17 mouse cellular contexts compared by ENCODE assay signal in genomic region chr1:106627241-106627640, GRCm38 (mm10).
DNase-seq lines count a peak whose midpoint lies in the region; ATAC-seq and TF ChIP-seq lines count a peak whose summit lies in the region.
"Had no signal": no experiment of that assay in that cellular context is flagged by ENCODE, and none has a peak within 500 bp of the region (broad histone marks: within the 10 kb centered on the region; RNA-seq: fewer than 3 reads in every experiment).

No protein-coding gene starts in this region.

- TF ChIP-seq EP300 in liver, postnatal 0 days (IDR thresholded peaks at IDR 0.05; ENCODE audit: low read depth), result no peak

- TF ChIP-seq POLR2A in liver, adult 2 months (IDR thresholded peaks at IDR 0.05; ENCODE audit: extremely low read depth, insufficient read depth, low read length), result no peak

- 90% methylated on average over 5 of the region's 5 CpGs for WGBS in liver, adult 2 months
- 44% methylated on average over 5 of the region's 5 CpGs for WGBS in liver, embryonic 11.5 days
- WGBS in liver, postnatal 0 days (ENCODE audit: insufficient replicate concordance), result 30% methylated on average over 5 of the region's 5 CpGs
- WGBS in forebrain, embryonic 13.5 days, result 90% methylated on average over 5 of the region's 5 CpGs

- TF ChIP-seq CTCF in liver, adult 2 months (IDR thresholded peaks at IDR 0.05; ENCODE audit: low read depth, low read length), result no peak
- no peak for TF ChIP-seq CTCF in liver, postnatal 0 days (IDR thresholded peaks at IDR 0.05; ENCODE audit: low read depth)

- H3K79me2 ChIP-seq in liver, adult 2 months (ENCODE audit: control insufficient read depth, insufficient read depth, low read length), result no peaks in the 10 kb centered on the region

- no peak overlapping the region for H3K4me3 ChIP-seq in liver, adult 2 months (ENCODE audit: insufficient read depth, low read depth, low read length)
- no peak overlapping the region for H3K4me3 ChIP-seq in liver, embryonic 11.5 days (ENCODE audit: low read depth, low read length)
- H3K4me3 ChIP-seq in liver, postnatal 0 days (ENCODE audit: low read depth, low read length), result no peak overlapping the region
- no peak overlapping the region for H3K4me3 ChIP-seq in forebrain, embryonic 13.5 days
- H3K4me3 ChIP-seq: embryonic facial prominence, embryonic 12.5 days; heart, embryonic 13.5 days; neural tube, embryonic 12.5 days had no signal

- no peak overlapping the region for H3K9ac ChIP-seq in liver, adult 2 months (ENCODE audit: low read depth, low read length)
- no peak overlapping the region for H3K9ac ChIP-seq in liver, embryonic 11.5 days (ENCODE audit: low read depth, low read length)
- H3K9ac ChIP-seq in liver, postnatal 0 days (replicated peaks), result no peak overlapping the region
- no peak overlapping the region for H3K9ac ChIP-seq in forebrain, embryonic 13.5 days
- H3K9ac ChIP-seq: embryonic facial prominence, embryonic 12.5 days; heart, embryonic 13.5 days; neural tube, embryonic 12.5 days had no signal

- DNase-seq in liver, adult 2 months (ENCODE audit: extremely low read depth, low read depth, low spot score), result peak; percentile 40
- DNase-seq in liver, embryonic 11.5 days (ENCODE audit: low spot score), result no peak
- DNase-seq in NIH3T3 (ENCODE audit: low read depth), result peak; percentile 17
- DNase-seq in liver, postnatal 0 days, result peak; percentile 19
- no peak for DNase-seq in layer of hippocampus, postnatal 14 days (ENCODE audit: low spot score in 2 of 2)
- no peak for DNase-seq in cerebellum, postnatal 36 days
- DNase-seq: adrenal gland, adult 2 months; cerebellum, adult 18-20 months; kidney, postnatal 4 days; left cerebral cortex, postnatal 4 days; right cerebral cortex, postnatal 25 days had no signal

- H3K4me2 ChIP-seq in liver, embryonic 11.5 days, result no peak overlapping the region
- H3K4me2 ChIP-seq in liver, postnatal 0 days (ENCODE audit: low read depth, low read length), result no peak overlapping the region
- no peak overlapping the region for H3K4me2 ChIP-seq in forebrain, embryonic 13.5 days
- H3K4me2 ChIP-seq: embryonic facial prominence, embryonic 12.5 days; heart, embryonic 13.5 days; neural tube, embryonic 12.5 days had no signal

- H3K4me1 ChIP-seq in liver, adult 2 months (ENCODE audit: control insufficient read depth, insufficient read depth, low read length), result no peaks in the 10 kb centered on the region; the same call in 1 of the 2 replicates
- H3K4me1 ChIP-seq in liver, embryonic 11.5 days (replicated peaks; ENCODE audit: control insufficient read depth, insufficient read depth, low read length), result peaks cover 12% of the 10 kb centered on the region
- H3K4me1 ChIP-seq in liver, postnatal 0 days (ENCODE audit: insufficient read depth), result 0 out of 2 replicates have a peak, but pooled peaks cover 7% of the 10 kb centered on the region
- H3K4me1 ChIP-seq in forebrain, embryonic 13.5 days, result peaks cover 23% of the 10 kb centered on the region

- no peak overlapping the region for H3K27ac ChIP-seq in liver, adult 2 months (replicated peaks; ENCODE audit: insufficient read depth, low read depth, low read length)
- no peak overlapping the region for H3K27ac ChIP-seq in liver, embryonic 11.5 days (ENCODE audit: low read depth, low read length)
- H3K27ac ChIP-seq in liver, postnatal 0 days (ENCODE audit: low read depth), result no peak overlapping the region
- H3K27ac ChIP-seq in forebrain, embryonic 13.5 days, result no peak overlapping the region
- H3K27ac ChIP-seq: embryonic facial prominence, embryonic 12.5 days; heart, embryonic 13.5 days; neural tube, embryonic 12.5 days had no signal

- no peaks in the 10 kb centered on the region for H3K27me3 ChIP-seq in liver, adult 2 months (ENCODE audit: control insufficient read depth, insufficient read depth, low read length)
- H3K27me3 ChIP-seq in liver, embryonic 11.5 days (replicated peaks; ENCODE audit: control insufficient read depth, insufficient read depth, low read length), result no peaks in the 10 kb centered on the region
- H3K27me3 ChIP-seq in liver, postnatal 0 days (ENCODE audit: insufficient read depth, low read length), result no peaks in the 10 kb centered on the region
- no peaks in the 10 kb centered on the region for H3K27me3 ChIP-seq in forebrain, embryonic 13.5 days
- H3K27me3 ChIP-seq: embryonic facial prominence, embryonic 12.5 days; heart, embryonic 13.5 days; neural tube, embryonic 12.5 days had no signal

- no peaks in the 10 kb centered on the region for H3K36me3 ChIP-seq in liver, adult 2 months (ENCODE audit: control insufficient read depth, insufficient read depth, low read length)
- no peaks in the 10 kb centered on the region for H3K36me3 ChIP-seq in liver, embryonic 11.5 days (ENCODE audit: control insufficient read depth, insufficient read depth, low read length)
- H3K36me3 ChIP-seq in liver, postnatal 0 days (replicated peaks; ENCODE audit: insufficient read depth, low read length), result no peaks in the 10 kb centered on the region
- H3K36me3 ChIP-seq in forebrain, embryonic 13.5 days (ENCODE audit: poor library complexity, severe bottlenecking), result no peaks in the 10 kb centered on the region
- H3K36me3 ChIP-seq: embryonic facial prominence, embryonic 12.5 days; heart, embryonic 13.5 days; neural tube, embryonic 12.5 days had no signal

- no peaks in the 10 kb centered on the region for H3K9me3 ChIP-seq in liver, embryonic 11.5 days (ENCODE audit: control insufficient read depth, low read length)
- no peaks in the 10 kb centered on the region for H3K9me3 ChIP-seq in liver, postnatal 0 days (ENCODE audit: low read length)
- no peaks in the 10 kb centered on the region for H3K9me3 ChIP-seq in forebrain, embryonic 13.5 days (replicated peaks)
- H3K9me3 ChIP-seq: embryonic facial prominence, embryonic 12.5 days; heart, embryonic 13.5 days; neural tube, embryonic 12.5 days had no signal

- ATAC-seq in liver, embryonic 11.5 days (replicated peaks; ENCODE audit: low FRiP score), result no peak
- ATAC-seq in liver, postnatal 0 days, result peak; percentile 22
- ATAC-seq in neutrophil, adult 5-6 weeks (ENCODE audit: extremely low read depth, insufficient number of reproducible peaks, low FRiP score, poor library complexity, severe bottlenecking), result peak; percentile 74
- ATAC-seq in forebrain, embryonic 13.5 days, result no peak
- ATAC-seq: forebrain, embryonic 14.5 days had no signal

Comparison
In these comparisons a context has a peak if more than half of its experiments do, and no peak if none do; other contexts are left out.
1. DNase-seq: peak in liver, adult 2 months (single experiment), NIH3T3 (single experiment) and liver, postnatal 0 days (single experiment); none in liver, embryonic 11.5 days (single experiment), layer of hippocampus, postnatal 14 days (0 of 2) and cerebellum, postnatal 36 days (0 of 2).
2. ATAC-seq: peak in liver, postnatal 0 days (single experiment) and neutrophil, adult 5-6 weeks (single experiment); none in liver, embryonic 11.5 days (single experiment) and forebrain, embryonic 13.5 days (single experiment).